Comparison of ENCODE assay signal across 8 mouse cellular contexts in the genomic region with DNA sequence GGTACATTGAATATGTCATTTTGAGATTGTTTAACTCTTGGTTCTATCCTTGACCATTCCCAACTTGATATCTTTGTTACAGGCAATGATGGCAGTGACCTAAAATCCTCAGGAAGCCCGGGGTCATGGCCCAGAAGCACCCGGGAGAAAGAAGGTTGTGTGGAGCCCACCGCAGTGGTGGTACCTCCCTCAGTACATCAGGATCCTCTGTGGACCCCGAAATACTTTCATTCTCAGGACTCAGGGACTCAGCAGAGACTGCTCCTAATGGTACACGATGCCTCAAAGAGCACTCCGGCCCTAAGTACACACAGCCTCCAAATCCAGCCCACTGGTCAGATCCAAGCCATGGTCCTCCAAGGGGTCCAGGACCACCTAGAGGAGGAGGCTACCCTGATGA. TPM values are rescaled to one million over a fixed set of nuclear protein-coding genes. Genes with fewer than 3 reads are reported as not detected.
DNase-seq lines count a peak whose midpoint lies in the region; ATAC-seq lines count a peak whose summit lies in the region.

No protein-coding gene starts in this region.

- H3K36me3 ChIP-seq in kidney, embryonic 15.5 days, result peaks cover 34% of the 10 kb centered on the region
- peaks cover 38% of the 10 kb centered on the region for H3K36me3 ChIP-seq in hindbrain, embryonic 13.5 days
- H3K36me3 ChIP-seq in midbrain, embryonic 16.5 days (ENCODE audit: control insufficient read depth, insufficient read depth, low read length), result no peaks in the 10 kb centered on the region

- peak overlapping the region; percentile 57 for H3K9ac ChIP-seq in kidney, embryonic 15.5 days
- H3K9ac ChIP-seq in hindbrain, embryonic 13.5 days, result peak overlapping the region; percentile 92
- peak overlapping the region; percentile 74 for H3K9ac ChIP-seq in midbrain, embryonic 16.5 days (ENCODE audit: low read depth, low read length)

- no peaks in the 10 kb centered on the region for H3K9me3 ChIP-seq in kidney, embryonic 15.5 days (replicated peaks)
- no peaks in the 10 kb centered on the region for H3K9me3 ChIP-seq in hindbrain, embryonic 13.5 days
- no peaks in the 10 kb centered on the region for H3K9me3 ChIP-seq in midbrain, embryonic 16.5 days (replicated peaks; ENCODE audit: control insufficient read depth, low read length, poor library complexity, severe bottlenecking)

- H3K4me1 ChIP-seq in kidney, embryonic 15.5 days, result peaks cover 59% of the 10 kb centered on the region
- peaks cover 19% of the 10 kb centered on the region for H3K4me1 ChIP-seq in brown adipose tissue, adult 24 weeks (ENCODE audit: control insufficient read depth, insufficient read depth, insufficient read length, low read length)
- H3K4me1 ChIP-seq in hindbrain, embryonic 13.5 days (replicated peaks), result peaks cover 73% of the 10 kb centered on the region
- H3K4me1 ChIP-seq in midbrain, embryonic 16.5 days (ENCODE audit: control insufficient read depth, insufficient read depth, low read length), result peaks cover 55% of the 10 kb centered on the region

- ATAC-seq in kidney, embryonic 15.5 days (replicated peaks; ENCODE audit: low FRiP score), result no peak
- ATAC-seq in hindbrain, embryonic 13.5 days (ENCODE audit: low FRiP score), result no peak
- ATAC-seq in midbrain, embryonic 16.5 days, result no peak
- ATAC-seq in erythroid progenitor cell, adult 5-6 weeks (replicated peaks; ENCODE audit: low FRiP score, poor library complexity, severe bottlenecking), result no peak

- peak overlapping the region; percentile 81 for H3K4me2 ChIP-seq in kidney, embryonic 15.5 days
- peak overlapping the region; percentile 79 for H3K4me2 ChIP-seq in hindbrain, embryonic 13.5 days
- H3K4me2 ChIP-seq in midbrain, embryonic 16.5 days (ENCODE audit: low read length), result peak overlapping the region; percentile 59

- WGBS in kidney, embryonic 15.5 days, result 47% methylated on average over 6 of the region's 6 CpGs
- WGBS in hindbrain, embryonic 13.5 days, result 60% methylated on average over 6 of the region's 6 CpGs
- WGBS in midbrain, embryonic 16.5 days, result 65% methylated on average over 6 of the region's 6 CpGs

- peak overlapping the region; percentile 97 for H3K27ac ChIP-seq in kidney, embryonic 15.5 days
- H3K27ac ChIP-seq in brown adipose tissue, adult 24 weeks (replicated peaks; ENCODE audit: low read depth, low read length), result no peak overlapping the region
- H3K27ac ChIP-seq in hindbrain, embryonic 13.5 days, result peak overlapping the region; percentile 99; the same call in 1 of the 2 replicates
- no peak overlapping the region; the same call in 1 of the 2 replicates for H3K27ac ChIP-seq in midbrain, embryonic 16.5 days (ENCODE audit: low read length)

- H3K27me3 ChIP-seq in kidney, embryonic 15.5 days, result no peaks in the 10 kb centered on the region
- H3K27me3 ChIP-seq in hindbrain, embryonic 13.5 days, result no peaks in the 10 kb centered on the region
- no peaks in the 10 kb centered on the region for H3K27me3 ChIP-seq in midbrain, embryonic 16.5 days (ENCODE audit: control insufficient read depth, insufficient read depth, low read depth, low read length)

- DNase-seq in kidney, postnatal 14 days, result no peak
- DNase-seq in urinary bladder, postnatal 10 days (ENCODE audit: low spot score), result no peak
- no peak for DNase-seq in embryo, embryonic 10 days (ENCODE audit: low spot score)

- H3K4me3 ChIP-seq in kidney, embryonic 15.5 days (replicated peaks), result peak overlapping the region; percentile 74
- H3K4me3 ChIP-seq in brown adipose tissue, adult 24 weeks (ENCODE audit: insufficient read depth, low read depth, low read length), result peak overlapping the region; percentile 46
- peak overlapping the region; percentile 82 for H3K4me3 ChIP-seq in hindbrain, embryonic 13.5 days
- peak overlapping the region; percentile 74 for H3K4me3 ChIP-seq in midbrain, embryonic 16.5 days (ENCODE audit: low read depth, low read length)

RNA-seq across cellular contexts. Expression of a gene that starts 1.9 kb away (rescaled TPM):
- polyA plus RNA-seq in kidney, embryonic 15.5 days (2015; fragmentation: Nextera tagmentation; extraction: Ambion mirVana), result 16.7 and 20.6 TPM in 2 replicates
- 3.5 and 5.2 TPM in 2 replicates for polyA plus RNA-seq in brown adipose tissue, adult 24 weeks (2012; ENCODE audit: insufficient read depth, insufficient read length, missing spikeins)
- 17.9 and 18.8 TPM in 2 replicates for polyA plus RNA-seq in hindbrain, embryonic 13.5 days (2015; fragmentation: Nextera tagmentation; extraction: Ambion mirVana)
- polyA plus RNA-seq in midbrain, embryonic 16.5 days (2015; fragmentation: Nextera tagmentation; extraction: Ambion mirVana), result 14.8 and 16.1 TPM in 2 replicates
- 6.5 TPM in 1 of 2 replicates, not detected in the other for total RNA-seq in erythroid progenitor cell, adult 5-6 weeks (2015; ENCODE audit: low replicate concordance)
- total RNA-seq in erythroid progenitor cell, adult 5-6 weeks (2017; ENCODE audit: low replicate concordance), result 0.26 and 2.0 TPM in 2 replicates

RNA-seq across cellular contexts. Expression of a gene that starts 2.2 kb away (rescaled TPM):
- 54.0 and 56.0 TPM in 2 replicates for polyA plus RNA-seq in kidney, embryonic 15.5 days (2015; fragmentation: Nextera tagmentation; extraction: Ambion mirVana)
- 29.6 and 38.8 TPM in 2 replicates for polyA plus RNA-seq in brown adipose tissue, adult 24 weeks (2012; ENCODE audit: insufficient read depth, insufficient read length, missing spikeins)
- polyA plus RNA-seq in hindbrain, embryonic 13.5 days (2015; fragmentation: Nextera tagmentation; extraction: Ambion mirVana), result 57.5 and 59.5 TPM in 2 replicates
- 54.2 and 59.5 TPM in 2 replicates for polyA plus RNA-seq in midbrain, embryonic 16.5 days (2015; fragmentation: Nextera tagmentation; extraction: Ambion mirVana)
- 15.1 and 15.5 TPM in 2 replicates for total RNA-seq in erythroid progenitor cell, adult 5-6 weeks (2015; ENCODE audit: low replicate concordance)
- 23.5 and 24.6 TPM in 2 replicates for total RNA-seq in erythroid progenitor cell, adult 5-6 weeks (2017; ENCODE audit: low replicate concordance)

RNA-seq across cellular contexts. Expression of a gene that starts 11.0 kb away (rescaled TPM):
- 208 and 213 TPM in 2 replicates for polyA plus RNA-seq in kidney, embryonic 15.5 days (2015; fragmentation: Nextera tagmentation; extraction: Ambion mirVana)
- polyA plus RNA-seq in brown adipose tissue, adult 24 weeks (2012; ENCODE audit: insufficient read depth, insufficient read length, missing spikeins), result 66.7 and 88.6 TPM in 2 replicates
- polyA plus RNA-seq in hindbrain, embryonic 13.5 days (2015; fragmentation: Nextera tagmentation; extraction: Ambion mirVana), result 185 and 190 TPM in 2 replicates
- polyA plus RNA-seq in midbrain, embryonic 16.5 days (2015; fragmentation: Nextera tagmentation; extraction: Ambion mirVana), result 143 and 152 TPM in 2 replicates
- 151 and 206 TPM in 2 replicates for total RNA-seq in erythroid progenitor cell, adult 5-6 weeks (2015; ENCODE audit: low replicate concordance)
- 162 and 172 TPM in 2 replicates for total RNA-seq in erythroid progenitor cell, adult 5-6 weeks (2017; ENCODE audit: low replicate concordance)

RNA-seq across cellular contexts. Expression of a gene that starts 15.4 kb away (rescaled TPM):
- polyA plus RNA-seq in kidney, embryonic 15.5 days (2015; fragmentation: Nextera tagmentation; extraction: Ambion mirVana), result 80.9 and 83.4 TPM in 2 replicates
- 36.4 and 37.7 TPM in 2 replicates for polyA plus RNA-seq in brown adipose tissue, adult 24 weeks (2012; ENCODE audit: insufficient read depth, insufficient read length, missing spikeins)
- 30.2 and 34.4 TPM in 2 replicates for polyA plus RNA-seq in hindbrain, embryonic 13.5 days (2015; fragmentation: Nextera tagmentation; extraction: Ambion mirVana)
- 17.7 and 18.6 TPM in 2 replicates for polyA plus RNA-seq in midbrain, embryonic 16.5 days (2015; fragmentation: Nextera tagmentation; extraction: Ambion mirVana)
- 32.7 and 45.4 TPM in 2 replicates for total RNA-seq in erythroid progenitor cell, adult 5-6 weeks (2015; ENCODE audit: low replicate concordance)
- 23.9 and 91.4 TPM in 2 replicates for total RNA-seq in erythroid progenitor cell, adult 5-6 weeks (2017; ENCODE audit: low replicate concordance)

RNA-seq across cellular contexts. Expression of a gene that starts 15.4 kb away (rescaled TPM):
- 0.73 and 1.6 TPM in 2 replicates for polyA plus RNA-seq in kidney, embryonic 15.5 days (2015; fragmentation: Nextera tagmentation; extraction: Ambion mirVana)
- polyA plus RNA-seq in brown adipose tissue, adult 24 weeks (2012; ENCODE audit: insufficient read depth, insufficient read length, missing spikeins), result 34.9 and 38.0 TPM in 2 replicates
- polyA plus RNA-seq in hindbrain, embryonic 13.5 days (2015; fragmentation: Nextera tagmentation; extraction: Ambion mirVana), result 0.51 and 0.71 TPM in 2 replicates
- polyA plus RNA-seq in midbrain, embryonic 16.5 days (2015; fragmentation: Nextera tagmentation; extraction: Ambion mirVana), result 0.51 and 0.88 TPM in 2 replicates
- 1.3 and 1.4 TPM in 2 replicates for total RNA-seq in erythroid progenitor cell, adult 5-6 weeks (2015; ENCODE audit: low replicate concordance)
- 0.90 and 1.9 TPM in 2 replicates for total RNA-seq in erythroid progenitor cell, adult 5-6 weeks (2017; ENCODE audit: low replicate concordance)

Comparison
In these comparisons a context has a peak if more than half of its experiments do, and no peak if none do; other contexts are left out.
1. H3K27ac ChIP-seq: peak in kidney, embryonic 15.5 days (single experiment) and hindbrain, embryonic 13.5 days (single experiment); none in brown adipose tissue, adult 24 weeks (single experiment) and midbrain, embryonic 16.5 days (single experiment).
2. Peak in every context shown above with its lines, with median percentiles within 50 percentile points of each other: H3K4me2 ChIP-seq, H3K4me3 ChIP-seq and H3K9ac ChIP-seq.